Comparison of ENCODE assay signal across 8 mouse cellular contexts in the genomic region with DNA sequence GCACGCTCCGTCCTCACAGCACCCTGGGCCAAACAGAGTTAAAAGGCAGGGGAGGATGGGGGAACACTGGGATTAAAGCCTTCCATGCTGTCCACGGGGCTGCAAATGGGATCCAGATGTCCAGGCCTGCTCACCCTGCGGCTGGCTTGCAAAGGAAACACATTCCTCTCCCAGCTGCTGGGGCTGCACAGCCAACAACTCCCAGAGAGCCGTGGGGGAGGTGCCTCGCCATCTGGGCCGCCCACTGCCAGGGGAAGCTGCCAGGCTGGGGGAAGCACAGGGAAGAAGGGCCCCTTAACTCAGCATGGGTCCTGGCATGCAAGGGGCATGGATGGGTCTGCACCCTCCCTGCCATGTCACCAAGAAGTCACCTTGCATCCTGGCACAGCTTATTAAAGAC. TPM values are rescaled to one million over a fixed set of nuclear protein-coding genes. Genes with fewer than 3 reads are reported as not detected.
DNase-seq lines count a peak whose midpoint lies in the region; ATAC-seq and TF ChIP-seq lines count a peak whose summit lies in the region.
"Had no signal": no experiment of that assay in that cellular context is flagged by ENCODE, and none has a peak within 500 bp of the region (broad histone marks: within the 10 kb centered on the region; RNA-seq: fewer than 3 reads in every experiment).

No protein-coding gene starts in this region.

- peak overlapping the region; percentile 17; the same call in 1 of the 2 replicates for H3K27ac ChIP-seq in hindbrain, postnatal 0 days
- peak overlapping the region; percentile 14; the same call in 1 of the 2 replicates for H3K27ac ChIP-seq in midbrain, embryonic 13.5 days

- 21% methylated on average over 7 of the region's 7 CpGs for WGBS in hindbrain, postnatal 0 days
- WGBS in midbrain, embryonic 13.5 days: 44% methylated on average over 7 of the region's 7 CpGs

- no peak overlapping the region for H3K9ac ChIP-seq in hindbrain, postnatal 0 days (replicated peaks; ENCODE audit: low read length)
- H3K9ac ChIP-seq in midbrain, embryonic 13.5 days (replicated peaks): no peak overlapping the region

- H3K4me2 ChIP-seq in hindbrain, postnatal 0 days (ENCODE audit: low read depth, low read length): no peak overlapping the region
- no peak overlapping the region for H3K4me2 ChIP-seq in midbrain, embryonic 13.5 days (replicated peaks)

- H3K4me1 ChIP-seq in hindbrain, postnatal 0 days (ENCODE audit: insufficient read depth, low read length): peaks cover 10% of the 10 kb centered on the region
- H3K4me1 ChIP-seq in midbrain, embryonic 13.5 days (replicated peaks): peaks cover 65% of the 10 kb centered on the region

- H3K27me3 ChIP-seq in hindbrain, postnatal 0 days (ENCODE audit: insufficient read depth, low read length): no peaks in the 10 kb centered on the region
- no peaks in the 10 kb centered on the region for H3K27me3 ChIP-seq in midbrain, embryonic 13.5 days

- peak; percentile 74 for DNase-seq in adipocyte (ENCODE audit: low spot score)
- peak; percentile 78 for DNase-seq in cerebellum, postnatal 14 days
- peak; percentile 61 to 78 for DNase-seq in gastrocnemius, adult 8-10 months (ENCODE audit: low spot score in 2 of 2)
- DNase-seq in hindbrain, postnatal 0 days (ENCODE audit: low spot score): peak; percentile 64
- DNase-seq in layer of hippocampus, postnatal 36 days: peak; percentile 77
- DNase-seq in yolk sac, embryonic 10.5 days (ENCODE audit: low spot score): peak; percentile 76

- H3K4me3 ChIP-seq in hindbrain, postnatal 0 days (ENCODE audit: low read length): no peak overlapping the region
- H3K4me3 ChIP-seq in midbrain, embryonic 13.5 days (replicated peaks): no peak overlapping the region

- no peak for TF ChIP-seq CTCF in hindbrain, postnatal 0 days (IDR thresholded peaks at IDR 0.05; ENCODE audit: low read depth)

- H3K9me3 ChIP-seq in hindbrain, postnatal 0 days (ENCODE audit: low read length): no peaks in the 10 kb centered on the region
- H3K9me3 ChIP-seq in midbrain, embryonic 13.5 days: no peaks in the 10 kb centered on the region

- 0 out of 2 replicates have a peak, but pooled peaks cover 4% of the 10 kb centered on the region for H3K36me3 ChIP-seq in hindbrain, postnatal 0 days (ENCODE audit: insufficient read depth, low read length)
- H3K36me3 ChIP-seq in midbrain, embryonic 13.5 days: no peaks in the 10 kb centered on the region

- no peak for ATAC-seq in hindbrain, postnatal 0 days
- ATAC-seq in midbrain, embryonic 13.5 days: no peak

RNA-seq across cellular contexts. Expression of a gene that starts 37.8 kb away (rescaled TPM):
- 10 to 100 TPM; 12.3 to 22.0 (median 17.2) TPM for total RNA-seq in gastrocnemius, adult 8-10 months (2022)
- total RNA-seq in hindbrain, postnatal 0 days (2014; rRNA removed): 9.2 and 10.0 TPM in 2 replicates
- polyA plus RNA-seq in hindbrain, postnatal 0 days (2015; fragmentation: Nextera tagmentation; extraction: Ambion mirVana): 12.4 and 12.6 TPM in 2 replicates
- total RNA-seq in layer of hippocampus, postnatal 36 days (2021): 10 to 100 TPM; 47.2 to 50.2 TPM
- 20.2 and 20.9 TPM in 2 replicates for polyA plus RNA-seq in midbrain, embryonic 13.5 days (2015; fragmentation: Nextera tagmentation; extraction: Ambion mirVana)

RNA-seq across cellular contexts. Expression of a gene that starts 38.6 kb away (rescaled TPM):
- total RNA-seq in gastrocnemius, adult 8-10 months (2022): under 1 TPM in 1 of 4 experiments, not detected in 3; 0.27 TPM
- total RNA-seq in hindbrain, postnatal 0 days (2014; rRNA removed): not detected in 2 replicates
- not detected in 2 replicates for polyA plus RNA-seq in hindbrain, postnatal 0 days (2015; fragmentation: Nextera tagmentation; extraction: Ambion mirVana)
- under 1 TPM in 1 of 2 experiments, not detected in 1; 0.35 TPM for total RNA-seq in layer of hippocampus, postnatal 36 days (2021)
- polyA plus RNA-seq in midbrain, embryonic 13.5 days (2015; fragmentation: Nextera tagmentation; extraction: Ambion mirVana): not detected in 2 replicates
- polyA plus RNA-seq: liver, embryonic 16.5 days had no signal

RNA-seq across cellular contexts. Expression of a gene that starts 49.7 kb away (rescaled TPM):
- 10 to 100 TPM; 38.7 to 49.7 (median 44.0) TPM for total RNA-seq in gastrocnemius, adult 8-10 months (2022)
- total RNA-seq in hindbrain, postnatal 0 days (2014; rRNA removed): 7.6 and 11.4 TPM in 2 replicates
- 117 and 130 TPM in 2 replicates for polyA plus RNA-seq in hindbrain, postnatal 0 days (2015; fragmentation: Nextera tagmentation; extraction: Ambion mirVana)
- total RNA-seq in layer of hippocampus, postnatal 36 days (2021): 10 to 100 TPM; 79.1 to 87.3 TPM
- polyA plus RNA-seq in midbrain, embryonic 13.5 days (2015; fragmentation: Nextera tagmentation; extraction: Ambion mirVana): 98.5 and 102 TPM in 2 replicates

RNA-seq across cellular contexts. Expression of a gene that starts 49.9 kb away (rescaled TPM):
- total RNA-seq in gastrocnemius, adult 8-10 months (2022): under 1 TPM; 0.92 to 0.96 (median 0.93) TPM
- total RNA-seq in hindbrain, postnatal 0 days (2014; rRNA removed): 12.0 and 14.2 TPM in 2 replicates
- polyA plus RNA-seq in hindbrain, postnatal 0 days (2015; fragmentation: Nextera tagmentation; extraction: Ambion mirVana): 9.1 and 10.0 TPM in 2 replicates
- 10 to 100 TPM in 1 of 2 experiments, 1 to 10 TPM in 1; 9.5 to 11.4 TPM for total RNA-seq in layer of hippocampus, postnatal 36 days (2021)
- polyA plus RNA-seq in midbrain, embryonic 13.5 days (2015; fragmentation: Nextera tagmentation; extraction: Ambion mirVana): 3.9 and 4.7 TPM in 2 replicates
